Mouse (Mus musculus): ENCODE measurements around the gene Ugt1a1. TPM values are rescaled to one million over a fixed set of nuclear protein-coding genes. Genes with fewer than 3 reads are reported as not detected.

Ugt1a1 gene
- polyA plus RNA-seq, 1 experiment from 2014 or later, result not detected

DNA sequence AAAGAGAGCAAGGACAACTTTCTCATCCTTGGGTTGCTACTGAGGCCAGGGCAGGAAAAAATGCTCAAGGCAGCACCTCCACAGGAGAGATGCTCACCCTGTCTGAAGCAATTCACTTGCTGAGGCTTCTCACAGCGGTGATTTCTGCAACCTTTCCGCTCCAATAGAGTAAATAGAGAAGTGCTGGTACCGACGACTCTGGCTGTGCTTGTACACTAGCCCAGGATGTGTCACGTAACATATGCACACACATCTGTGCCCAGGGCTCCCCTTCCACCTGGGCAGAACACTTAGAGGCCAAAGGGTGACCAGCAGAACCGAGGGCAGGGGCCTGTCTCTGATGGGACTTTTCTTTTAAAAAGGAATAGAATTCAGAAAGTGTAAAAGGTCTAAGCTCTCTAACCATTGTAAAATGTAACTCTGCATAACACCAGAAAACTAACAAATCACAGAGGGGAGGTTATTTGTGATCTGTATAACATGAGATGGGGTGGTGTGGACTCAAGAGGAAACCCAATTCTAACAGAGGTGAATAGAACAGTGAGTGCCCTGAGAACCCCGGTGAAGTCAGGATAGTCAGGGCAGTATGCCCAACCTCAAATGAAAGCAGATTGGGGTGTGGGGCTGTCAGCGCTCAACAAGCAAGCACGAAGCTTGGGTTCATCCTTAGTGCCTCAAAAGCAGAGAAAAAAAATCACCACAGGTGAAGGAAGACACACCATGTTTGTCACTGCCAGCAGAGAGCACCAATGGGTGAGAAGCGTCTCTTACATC is 49.0 kb downstream of the Ugt1a1 start:
- peaks cover 7 to 29% of the 10 kb centered on the region in 2 experiments for H3K4me1 ChIP-seq (ENCODE audit: control insufficient read depth in 2 of 2, insufficient read depth in 2 of 2, low read length in 2 of 2)
- no peak for ATAC-seq (ENCODE audit: insufficient number of reproducible peaks, insufficient read depth, low FRiP score, low read depth)
- peaks cover 17% of the 10 kb centered on the region for H3K9me3 ChIP-seq (ENCODE audit: control insufficient read depth, low read length)
- H3K4me3 ChIP-seq (ENCODE audit: control insufficient read depth in 1 of 2, insufficient read depth in 1 of 2, low read depth in 1 of 2, low read length in 2 of 2), result no peak overlapping the region
- H3K9ac ChIP-seq (ENCODE audit: low read length), result no peak overlapping the region
- no peak overlapping the region for H3K27ac ChIP-seq (replicated peaks in 1 of 2; ENCODE audit: control insufficient read depth in 1 of 2, insufficient read depth in 1 of 2, low read depth in 2 of 2, low read length in 2 of 2)
- H3K4me2 ChIP-seq (ENCODE audit: low read length), result no peak overlapping the region
- H3K27me3 ChIP-seq (ENCODE audit: control insufficient read depth, insufficient read depth, low read length), result no peaks in the 10 kb centered on the region
- peaks cover 58% of the 10 kb centered on the region for H3K36me3 ChIP-seq (ENCODE audit: control insufficient read depth, insufficient read depth, low read length)
- WGBS, result 83% methylated on average over 10 of the region's 10 CpGs

DNA sequence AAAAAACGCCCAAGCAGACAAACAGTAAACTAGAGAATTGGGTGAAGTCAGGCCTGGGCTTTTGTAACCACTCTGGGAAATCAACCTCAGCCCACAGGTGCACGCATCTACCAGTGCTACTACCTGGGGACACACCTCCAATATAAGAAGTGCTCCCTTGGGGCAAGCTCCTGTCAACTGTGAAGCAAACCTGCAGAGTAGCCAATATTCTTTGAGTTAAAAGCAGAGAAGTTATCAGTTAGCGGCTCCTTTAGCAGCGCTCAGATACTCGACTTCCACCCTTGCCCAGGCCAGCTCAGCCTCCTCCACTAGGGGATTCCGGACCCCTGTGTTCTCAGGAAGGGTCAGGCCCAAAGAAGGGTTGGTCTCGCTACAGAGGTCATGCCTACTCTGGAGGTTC is 49.9 kb downstream of the Ugt1a1 start:
- no peaks in the 10 kb centered on the region for H3K27me3 ChIP-seq (ENCODE audit: control insufficient read depth, insufficient read depth, low read length)
- no peak overlapping the region for H3K4me3 ChIP-seq (ENCODE audit: control insufficient read depth in 1 of 2, insufficient read depth in 1 of 2, low read depth in 1 of 2, low read length in 2 of 2)
- H3K4me2 ChIP-seq (ENCODE audit: low read length), result no peak overlapping the region
- peaks cover 7 to 29% of the 10 kb centered on the region in 2 experiments for H3K4me1 ChIP-seq (ENCODE audit: control insufficient read depth in 2 of 2, insufficient read depth in 2 of 2, low read length in 2 of 2)
- H3K9me3 ChIP-seq (ENCODE audit: control insufficient read depth, low read length), result peaks cover 8% of the 10 kb centered on the region; the same call in 1 of the 2 replicates
- peaks cover 67% of the 10 kb centered on the region for H3K36me3 ChIP-seq (ENCODE audit: control insufficient read depth, insufficient read depth, low read length)
- WGBS, result 80% methylated on average over 7 of the region's 7 CpGs
- no peak overlapping the region for H3K9ac ChIP-seq (ENCODE audit: low read length)
- no peak overlapping the region for H3K27ac ChIP-seq (replicated peaks in 1 of 2; ENCODE audit: control insufficient read depth in 1 of 2, insufficient read depth in 1 of 2, low read depth in 2 of 2, low read length in 2 of 2)
- ATAC-seq (ENCODE audit: insufficient number of reproducible peaks, insufficient read depth, low FRiP score, low read depth), result no peak

DNA sequence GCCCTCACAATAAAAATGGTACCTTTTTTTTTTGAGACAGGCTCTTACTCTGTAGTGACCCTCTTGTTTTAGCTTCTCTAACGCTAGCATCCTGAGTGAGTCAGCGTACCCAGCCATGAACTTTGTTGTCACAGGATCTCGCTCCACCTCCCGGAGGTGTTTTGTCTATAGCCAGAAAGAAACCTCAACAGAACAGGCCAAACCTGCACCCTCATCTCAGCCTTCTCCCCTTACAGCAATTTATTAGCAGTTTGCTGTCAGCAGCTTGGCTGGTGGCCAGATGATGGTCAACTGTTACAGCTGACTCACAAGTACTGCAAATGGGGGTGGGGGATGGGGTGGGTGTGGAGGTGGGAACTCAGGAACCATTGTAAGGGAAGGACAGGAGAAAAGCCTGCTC is 50.5 kb downstream of the Ugt1a1 start:
- H3K36me3 ChIP-seq (ENCODE audit: control insufficient read depth, insufficient read depth, low read length), result peaks cover 73% of the 10 kb centered on the region
- peak; percentile 2; the same call in 1 of the 2 replicates for ATAC-seq (ENCODE audit: insufficient number of reproducible peaks, insufficient read depth, low FRiP score, low read depth)
- H3K4me3 ChIP-seq (ENCODE audit: control insufficient read depth in 1 of 2, insufficient read depth in 1 of 2, low read depth in 1 of 2, low read length in 2 of 2), result no peak overlapping the region
- no peaks in the 10 kb centered on the region for H3K27me3 ChIP-seq (ENCODE audit: control insufficient read depth, insufficient read depth, low read length)
- peaks cover 4% of the 10 kb centered on the region; the same call in 1 of the 2 replicates for H3K9me3 ChIP-seq (ENCODE audit: control insufficient read depth, low read length)
- 77% methylated on average over 4 of the region's 4 CpGs for WGBS
- H3K4me2 ChIP-seq (ENCODE audit: low read length), result no peak overlapping the region
- no peak overlapping the region for H3K27ac ChIP-seq (replicated peaks in 1 of 2; ENCODE audit: control insufficient read depth in 1 of 2, insufficient read depth in 1 of 2, low read depth in 2 of 2, low read length in 2 of 2)
- H3K9ac ChIP-seq (ENCODE audit: low read length), result no peak overlapping the region
- H3K4me1 ChIP-seq (ENCODE audit: control insufficient read depth in 2 of 2, insufficient read depth in 2 of 2, low read length in 2 of 2), result peaks cover 7 to 29% of the 10 kb centered on the region in 2 experiments

- H3K27me3 ChIP-seq (ENCODE audit: control insufficient read depth, insufficient read depth, low read length), result no peaks in the 10 kb centered on the region
- H3K9me3 ChIP-seq (ENCODE audit: control insufficient read depth, low read length), result no peaks in the 10 kb centered on the region
- no peak overlapping the region for H3K4me2 ChIP-seq (ENCODE audit: low read length)
- WGBS, result 75% methylated on average over 6 of the region's 6 CpGs
- H3K4me3 ChIP-seq (ENCODE audit: control insufficient read depth in 1 of 2, insufficient read depth in 1 of 2, low read depth in 1 of 2, low read length in 2 of 2), result no peak overlapping the region
- no peak overlapping the region for H3K27ac ChIP-seq (replicated peaks in 1 of 2; ENCODE audit: control insufficient read depth in 1 of 2, insufficient read depth in 1 of 2, low read depth in 2 of 2, low read length in 2 of 2)
- H3K4me1 ChIP-seq (ENCODE audit: control insufficient read depth in 2 of 2, insufficient read depth in 2 of 2, low read length in 2 of 2), result peaks cover 7 to 29% of the 10 kb centered on the region in 2 experiments
- ATAC-seq (ENCODE audit: insufficient number of reproducible peaks, insufficient read depth, low FRiP score, low read depth), result no peak
- peaks cover 80% of the 10 kb centered on the region for H3K36me3 ChIP-seq (ENCODE audit: control insufficient read depth, insufficient read depth, low read length)
- no peak overlapping the region for H3K9ac ChIP-seq (ENCODE audit: low read length)
These were observed 51.2 kb downstream of the Ugt1a1 start for GRCm38 (mm10) chr1:88262961-88263360.

DNA sequence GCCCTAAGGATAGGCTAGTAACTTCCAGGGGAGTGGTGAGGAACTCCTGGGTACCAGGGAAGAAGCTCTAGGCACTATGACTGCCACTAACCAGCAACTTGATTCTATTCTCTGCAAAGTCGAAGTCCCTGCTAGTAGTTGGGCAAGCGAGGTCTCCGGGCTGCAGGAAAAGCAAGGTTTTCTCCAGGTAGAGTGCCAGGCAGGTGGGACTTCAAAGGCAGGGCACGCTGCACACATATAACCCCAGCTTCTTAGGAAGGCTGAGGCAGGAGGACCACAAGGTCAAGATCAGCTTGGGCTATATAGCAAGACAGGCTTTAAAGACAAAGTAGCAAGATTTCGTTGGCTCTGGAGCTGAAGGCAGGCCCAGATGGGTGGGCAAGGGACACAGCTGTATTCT is 52.0 kb downstream of the Ugt1a1 start:
- peaks cover 7 to 29% of the 10 kb centered on the region in 2 experiments for H3K4me1 ChIP-seq (ENCODE audit: control insufficient read depth in 2 of 2, insufficient read depth in 2 of 2, low read length in 2 of 2)
- H3K9me3 ChIP-seq (ENCODE audit: control insufficient read depth, low read length), result no peaks in the 10 kb centered on the region
- no peak overlapping the region for H3K4me2 ChIP-seq (ENCODE audit: low read length)
- no peak for ATAC-seq (ENCODE audit: insufficient number of reproducible peaks, insufficient read depth, low FRiP score, low read depth)
- no peak overlapping the region for H3K27ac ChIP-seq (replicated peaks in 1 of 2; ENCODE audit: control insufficient read depth in 1 of 2, insufficient read depth in 1 of 2, low read depth in 2 of 2, low read length in 2 of 2)
- no peak overlapping the region for H3K9ac ChIP-seq (ENCODE audit: low read length)
- H3K36me3 ChIP-seq (ENCODE audit: control insufficient read depth, insufficient read depth, low read length), result peaks cover 88% of the 10 kb centered on the region
- H3K27me3 ChIP-seq (ENCODE audit: control insufficient read depth, insufficient read depth, low read length), result no peaks in the 10 kb centered on the region
- no peak overlapping the region for H3K4me3 ChIP-seq (ENCODE audit: control insufficient read depth in 1 of 2, insufficient read depth in 1 of 2, low read depth in 1 of 2, low read length in 2 of 2)
- WGBS, result 90% methylated on average over 5 of the region's 5 CpGs

GRCm38 (mm10) chr1:88264237-88264868 is 52.6 kb downstream of the Ugt1a1 start:
- H3K4me3 ChIP-seq (ENCODE audit: control insufficient read depth in 1 of 2, insufficient read depth in 1 of 2, low read depth in 1 of 2, low read length in 2 of 2), result no peak overlapping the region
- no peaks in the 10 kb centered on the region for H3K9me3 ChIP-seq (ENCODE audit: control insufficient read depth, low read length)
- H3K36me3 ChIP-seq (ENCODE audit: control insufficient read depth, insufficient read depth, low read length), result peaks cover 94% of the 10 kb centered on the region
- no peak for ATAC-seq (ENCODE audit: insufficient number of reproducible peaks, insufficient read depth, low FRiP score, low read depth)
- H3K4me1 ChIP-seq (ENCODE audit: control insufficient read depth in 2 of 2, insufficient read depth in 2 of 2, low read length in 2 of 2), result peaks cover 3 to 25% of the 10 kb centered on the region in 2 experiments
- 78% methylated on average over 7 of the region's 7 CpGs for WGBS
- no peaks in the 10 kb centered on the region for H3K27me3 ChIP-seq (ENCODE audit: control insufficient read depth, insufficient read depth, low read length)
- no peak overlapping the region for H3K9ac ChIP-seq (ENCODE audit: low read length)
- H3K4me2 ChIP-seq (ENCODE audit: low read length), result no peak overlapping the region
- H3K27ac ChIP-seq (replicated peaks in 1 of 2; ENCODE audit: control insufficient read depth in 1 of 2, insufficient read depth in 1 of 2, low read depth in 2 of 2, low read length in 2 of 2), result no peak overlapping the region

GRCm38 (mm10) chr1:88264869-88265240 is 53.1 kb downstream of the Ugt1a1 start:
- H3K27ac ChIP-seq (replicated peaks in 1 of 2; ENCODE audit: control insufficient read depth in 1 of 2, insufficient read depth in 1 of 2, low read depth in 2 of 2, low read length in 2 of 2), result no peak overlapping the region
- WGBS, result 70% methylated on average over 4 of the region's 4 CpGs
- no peak for ATAC-seq (ENCODE audit: insufficient number of reproducible peaks, insufficient read depth, low FRiP score, low read depth)

More at GRCm38 (mm10) chr1:88264869-88265240, 53.1 kb downstream of the Ugt1a1 start:
- Histone ChIP-seq H3K4me2 (ENCODE audit: low read length) (no peak overlapping the region), H3K9ac (ENCODE audit: low read length) (no peak overlapping the region), H3K36me3 (ENCODE audit: control insufficient read depth, insufficient read depth, low read length) (peaks cover 99% of the 10 kb centered on the region), H3K4me1 (ENCODE audit: control insufficient read depth in 2 of 2, insufficient read depth in 2 of 2, low read length in 2 of 2) (peaks cover 0 to 24% of the 10 kb centered on the region in 2 experiments), H3K4me3 (ENCODE audit: control insufficient read depth in 1 of 2, insufficient read depth in 1 of 2, low read depth in 1 of 2, low read length in 2 of 2) (no peak overlapping the region), H3K9me3 (ENCODE audit: control insufficient read depth, low read length) (no peaks in the 10 kb centered on the region), H3K27me3 (ENCODE audit: control insufficient read depth, insufficient read depth, low read length) (no peaks in the 10 kb centered on the region)
